Mouse (Mus musculus) B cell, adult 2 months (primary cell): ENCODE data around the gene Ptpn13.

Experiments
- DNase-seq, 2 experiments: peaks; one replicate each; pipeline ENCODE4 v3.0.0; 2022

The Ptpn13 gene

DNA sequence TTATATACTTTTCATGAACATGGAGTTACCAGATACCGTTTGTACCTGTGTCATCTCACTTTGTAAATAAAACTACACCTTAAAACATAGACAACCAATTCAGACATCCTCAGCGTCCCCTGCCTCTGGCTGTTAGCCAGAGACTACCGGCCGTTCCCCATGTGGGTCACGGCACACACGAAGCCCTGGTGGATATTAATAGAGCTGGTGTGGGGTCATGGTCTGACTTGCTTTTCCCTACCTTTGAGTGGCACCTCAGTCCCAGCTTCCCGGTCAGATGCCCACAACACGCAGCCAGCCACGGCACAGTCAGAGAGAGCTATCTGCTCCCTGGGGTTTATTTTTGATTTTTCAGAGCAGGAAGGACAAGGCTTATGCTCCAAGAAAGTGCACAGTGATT, 173.3 kb downstream of the Ptpn13 start:
- DNase-seq: no peak

GRCm38 (mm10) chr5:103598881-103599280, 173.9 kb downstream of the Ptpn13 start:
- no peak for DNase-seq

DNA sequence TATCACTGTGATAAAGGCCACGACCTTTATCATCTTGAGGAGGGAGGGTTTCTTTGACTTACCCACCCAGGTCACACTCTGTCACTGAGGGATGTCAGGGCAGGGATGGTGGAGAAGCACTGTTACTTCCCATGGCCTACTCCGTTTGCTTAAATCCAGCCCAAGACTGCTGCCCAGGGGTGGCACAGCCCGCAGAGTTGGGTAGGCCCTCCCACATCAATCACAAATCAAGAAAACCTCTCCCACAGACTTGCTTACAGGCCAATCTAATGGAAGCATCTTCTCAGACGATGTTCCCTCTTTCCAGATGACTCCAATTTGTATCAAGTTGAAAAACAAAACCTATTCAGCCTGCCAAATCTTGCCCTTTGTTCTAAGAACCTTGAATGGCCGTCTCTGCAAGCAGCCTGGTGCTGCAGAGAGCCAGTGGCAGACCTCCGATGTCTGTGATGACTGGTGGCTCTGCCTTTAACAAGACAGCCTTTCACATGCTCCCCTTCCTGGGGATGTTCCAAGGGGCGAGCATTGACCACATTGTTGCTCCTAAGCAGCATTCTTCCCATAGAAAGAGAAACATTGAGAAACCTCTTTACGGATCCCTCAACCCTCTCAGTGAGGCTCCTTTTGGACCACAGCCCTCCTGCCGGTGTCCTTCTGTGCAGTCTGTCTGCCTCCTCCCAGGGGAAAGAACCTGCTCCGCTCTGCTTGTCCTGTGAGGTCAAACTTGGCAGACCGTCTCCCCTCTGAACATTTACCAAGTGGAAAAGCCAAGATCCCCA, 178.3 kb downstream of the Ptpn13 start:
- DNase-seq: no peak

DNA sequence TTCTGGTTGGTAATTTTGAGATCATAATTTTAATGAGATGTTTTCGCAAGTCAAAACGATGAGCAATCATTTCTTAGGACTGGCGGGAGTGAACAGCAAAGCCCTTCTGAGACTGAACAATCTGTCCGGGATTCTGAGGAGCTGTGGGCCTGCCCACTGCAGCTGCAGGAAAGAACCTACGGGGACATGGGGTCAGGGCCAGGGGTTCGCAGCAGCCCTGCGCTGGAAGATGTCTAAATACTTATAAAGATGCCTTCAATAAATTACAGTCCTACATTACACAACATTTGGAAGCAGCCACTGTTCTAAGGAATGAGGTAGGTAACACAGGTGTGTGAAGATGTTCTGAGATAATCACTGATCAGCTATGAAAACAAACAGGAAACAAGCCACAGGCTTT, 180.7 kb downstream of the Ptpn13 start:
- DNase-seq: no peak

DNA sequence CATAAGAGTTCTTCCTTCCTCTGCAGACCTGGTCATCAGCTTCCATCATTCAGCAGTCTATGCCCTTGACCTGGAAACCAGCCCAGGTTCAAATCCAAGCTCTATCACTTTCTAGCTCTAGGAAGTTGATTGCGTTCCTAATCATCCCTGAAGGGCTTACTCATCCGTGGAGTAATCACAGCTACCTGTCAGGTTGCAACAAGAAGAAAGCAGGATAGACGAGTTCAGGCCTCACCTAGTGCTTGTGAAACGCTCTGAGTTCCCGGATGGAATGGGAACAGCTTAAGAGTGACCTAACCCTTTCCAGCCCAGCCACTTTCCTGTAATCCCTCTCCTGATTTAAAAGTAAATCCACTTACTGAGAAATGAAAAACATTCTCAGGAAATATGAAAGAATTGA, 185.2 kb downstream of the Ptpn13 start:
- no peak for DNase-seq

GRCm38 (mm10) chr5:103610856-103611472, 186.0 kb downstream of the Ptpn13 start:
- no peak for DNase-seq

DNA sequence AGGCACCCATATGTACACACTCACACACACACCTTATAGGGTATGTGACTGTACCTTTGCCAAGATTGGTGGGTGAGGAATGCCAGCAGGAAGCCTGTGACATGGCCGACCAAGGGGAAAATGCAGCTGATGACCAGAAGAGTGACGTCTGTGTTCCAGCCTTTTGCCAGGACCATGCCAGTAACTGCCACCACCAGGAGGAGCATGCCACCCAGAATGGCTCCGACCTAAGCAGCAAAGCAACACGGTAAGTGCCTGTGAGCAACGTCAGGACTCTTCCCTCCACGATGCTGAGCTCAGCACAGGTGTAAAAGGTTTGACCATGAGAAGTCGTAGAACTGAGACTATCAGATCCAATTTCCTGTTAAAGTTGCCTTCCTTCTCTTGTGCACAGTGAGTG, 187.3 kb downstream of the Ptpn13 start:
- DNase-seq: no peak

DNA sequence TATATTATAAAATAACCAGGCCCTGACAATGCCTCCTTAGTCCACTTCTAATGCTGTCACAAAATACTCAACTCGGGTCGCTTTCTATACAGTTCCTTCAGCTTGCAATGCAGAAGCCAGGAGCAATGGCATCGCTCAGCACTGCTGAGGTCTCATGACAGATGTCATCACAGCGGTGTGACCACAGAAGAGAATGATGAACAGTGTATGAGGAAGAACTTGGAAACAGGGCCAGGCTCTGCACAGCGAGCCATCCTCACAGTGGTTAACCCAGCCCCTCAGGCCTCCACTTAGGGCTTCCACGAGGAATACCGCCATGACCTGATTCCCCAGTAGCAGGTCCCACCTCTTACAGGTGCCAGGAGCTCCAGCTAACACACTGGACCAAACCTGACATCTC, 189.4 kb downstream of the Ptpn13 start:
- no peak for DNase-seq

- no peak for DNase-seq
These were observed 192.2 kb downstream of the Ptpn13 start for GRCm38 (mm10) chr5:103617191-103617590.

- DNase-seq: no peak
These were observed 195.4 kb downstream of the Ptpn13 start for GRCm38 (mm10) chr5:103620301-103620973.

- DNase-seq: no peak
These were observed 197.3 kb downstream of the Ptpn13 start for GRCm38 (mm10) chr5:103622321-103622720.

GRCm38 (mm10) chr5:103624831-103625230, 199.8 kb downstream of the Ptpn13 start:
- DNase-seq: no peak

GRCm38 (mm10) chr5:103628499-103628898, 203.5 kb downstream of the Ptpn13 start:
- DNase-seq: no peak

GRCm38 (mm10) chr5:103629111-103629764, 204.2 kb downstream of the Ptpn13 start, which contains the start of gene Slc10a6:
Gene Slc10a6 (minus strand): TSS chr5:103629403.
- no peak for DNase-seq

DNA sequence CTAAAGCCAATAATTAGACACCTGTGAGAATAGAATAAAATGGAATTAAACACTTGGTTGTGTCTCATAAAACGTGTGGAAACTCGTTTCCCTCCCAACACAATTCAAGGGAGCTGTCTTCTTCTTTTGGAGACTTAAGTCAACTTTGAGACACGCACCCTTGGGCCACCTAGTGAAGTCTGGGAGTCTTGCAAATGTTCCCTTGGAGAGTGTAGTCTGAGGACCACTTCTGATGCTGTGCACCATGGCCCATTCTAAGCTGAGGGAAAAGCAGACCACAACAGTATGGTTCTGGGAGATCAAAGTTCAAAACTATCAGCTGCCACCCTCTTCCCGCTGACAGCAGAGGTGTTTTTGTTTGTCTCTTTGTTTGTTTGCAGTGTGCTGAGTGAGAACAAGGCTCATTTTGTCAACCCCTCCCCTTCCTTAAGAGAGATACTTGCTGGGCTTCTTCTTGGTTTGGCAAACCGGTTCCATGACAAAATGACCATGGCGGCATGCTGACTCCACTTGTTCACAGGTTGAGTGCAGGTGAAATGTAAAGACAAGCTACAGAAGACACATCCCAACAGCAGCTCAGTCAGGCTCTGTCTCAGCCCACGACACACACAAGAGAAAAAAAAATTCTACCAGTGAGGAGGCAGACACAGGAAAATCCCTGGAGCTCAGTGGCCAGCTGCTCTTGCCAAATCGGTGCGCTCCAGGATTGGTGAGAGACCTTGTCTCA, 205.0 kb downstream of the Ptpn13 start:
- no peak for DNase-seq

GRCm38 (mm10) chr5:103637162-103637561, 212.2 kb downstream of the Ptpn13 start:
- no peak for DNase-seq

- DNase-seq: no peak
These were observed 219.2 kb downstream of the Ptpn13 start for GRCm38 (mm10) chr5:103644167-103644566.

GRCm38 (mm10) chr5:103647320-103647719, 222.3 kb downstream of the Ptpn13 start:
- no peak for DNase-seq
